Mouse (Mus musculus) heart, postnatal 36 days (tissue): ENCODE data around the gene Tubd1. TPM values are rescaled to one million over a fixed set of nuclear protein-coding genes. Genes with fewer than 3 reads are reported as not detected.

Experiments used
- DNase-seq, 2 experiments: peaks; one replicate each; pipeline ENCODE4 v3.0.0; 2021 to 2022
- intact Hi-C: fragments of 180-260 bp; cut with DNase I; formaldehyde crosslinking; loops from one replicate; pipeline ENCODE4 v1.15.1; 2025
- total RNA-seq, 2 experiments: library from RNA; stranded (reverse); gene quantifications; 2 replicates each; pipeline ENCODE4 v1.2.3; 2021

The Tubd1 gene
- total RNA-seq, 2 experiments from 2014 or later, result 6.2 to 6.7 TPM

DNA sequence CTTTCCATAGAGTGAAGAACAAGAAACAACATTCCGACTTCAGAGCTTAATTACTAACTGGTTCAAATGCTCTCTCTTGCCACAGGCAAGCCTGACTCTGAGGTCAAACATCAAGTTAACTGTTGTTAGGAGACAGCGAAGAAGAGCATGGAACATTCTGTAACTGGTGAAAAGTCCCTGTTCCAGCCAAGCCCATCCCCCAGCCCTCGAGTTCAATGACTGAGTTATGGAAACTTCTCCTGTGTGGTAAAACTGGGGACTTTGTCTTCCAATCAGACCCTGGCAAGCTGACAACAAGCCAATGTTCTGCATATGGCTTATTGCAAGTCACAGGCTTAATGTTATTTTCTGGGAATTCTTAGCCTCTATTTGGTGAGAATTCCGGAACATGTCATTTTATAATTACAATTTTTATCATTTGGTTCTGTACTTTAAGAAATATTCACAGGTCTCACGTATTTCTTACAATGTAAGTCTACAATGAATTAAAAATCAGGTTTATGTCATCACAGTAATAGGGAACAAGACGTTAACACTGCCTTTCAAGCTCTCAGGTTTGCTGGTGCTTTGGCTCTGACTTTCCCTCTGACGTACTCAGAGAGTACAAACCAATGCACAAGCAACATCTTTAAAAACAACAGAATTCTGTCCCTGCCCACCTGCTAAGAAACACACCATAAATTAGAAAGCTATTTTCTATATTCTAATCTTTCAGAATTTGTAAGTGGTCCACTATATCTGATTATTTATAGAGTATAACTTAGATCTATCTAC, 51.6 kb downstream of the Tubd1 start:
- DNase-seq, result no peak
- intact Hi-C loops, result no loop called here

- DNase-seq, result no peak
- intact Hi-C loops, result no loop called here
These were observed 52.2 kb downstream of the Tubd1 start for GRCm38 (mm10) chr11:86596976-86597375.

GRCm38 (mm10) chr11:86598154-86598553, 53.4 kb downstream of the Tubd1 start:
- DNase-seq, result no peak
- intact Hi-C loops, result no loop called here

DNA sequence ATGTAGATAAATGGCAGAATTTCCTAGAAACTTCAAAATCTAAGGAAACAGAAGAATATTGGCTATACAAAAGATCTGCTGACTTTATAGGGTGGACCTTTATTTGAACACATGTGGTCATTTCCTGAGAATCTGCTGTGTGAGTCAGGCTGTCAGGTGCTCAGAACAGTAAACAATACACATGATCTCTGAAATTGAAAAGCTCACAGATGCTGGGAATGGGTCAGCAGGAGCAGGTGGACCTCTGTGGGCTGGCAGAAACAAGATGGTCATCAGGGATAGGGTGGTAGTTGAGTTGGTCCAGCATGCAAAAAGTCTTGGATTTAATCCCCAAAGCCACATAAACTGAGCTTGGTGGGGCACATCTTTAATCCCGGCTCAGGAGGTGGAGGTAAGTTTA, 53.8 kb downstream of the Tubd1 start:
- intact Hi-C loops, result no loop called here
- no peak for DNase-seq

GRCm38 (mm10) chr11:86599378-86600208, 54.8 kb downstream of the Tubd1 start:
- no peak for DNase-seq
- intact Hi-C loops, result no loop called here

DNA sequence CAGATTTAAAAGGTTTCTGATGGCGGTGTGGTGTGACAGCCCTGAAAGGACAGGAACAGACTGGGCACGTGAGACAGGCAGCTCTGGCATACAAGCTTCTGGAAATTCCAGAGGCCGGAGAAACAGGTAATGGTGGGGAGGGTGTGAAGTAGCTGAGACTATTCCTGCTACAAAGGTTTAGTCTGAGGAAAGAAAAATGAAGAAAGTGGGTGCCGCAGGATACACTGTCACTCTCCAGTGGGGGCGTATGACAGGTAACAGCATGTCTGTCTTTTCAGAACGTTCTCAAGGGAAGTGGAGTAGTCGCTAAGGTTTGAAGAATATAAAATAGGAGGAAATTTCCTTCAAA, 55.4 kb downstream of the Tubd1 start:
- no peak for DNase-seq
- intact Hi-C loops, result no loop called here

- intact Hi-C loops, result no loop called here
- DNase-seq, result no peak
These were observed 57.3 kb downstream of the Tubd1 start for GRCm38 (mm10) chr11:86602116-86602515.

DNA sequence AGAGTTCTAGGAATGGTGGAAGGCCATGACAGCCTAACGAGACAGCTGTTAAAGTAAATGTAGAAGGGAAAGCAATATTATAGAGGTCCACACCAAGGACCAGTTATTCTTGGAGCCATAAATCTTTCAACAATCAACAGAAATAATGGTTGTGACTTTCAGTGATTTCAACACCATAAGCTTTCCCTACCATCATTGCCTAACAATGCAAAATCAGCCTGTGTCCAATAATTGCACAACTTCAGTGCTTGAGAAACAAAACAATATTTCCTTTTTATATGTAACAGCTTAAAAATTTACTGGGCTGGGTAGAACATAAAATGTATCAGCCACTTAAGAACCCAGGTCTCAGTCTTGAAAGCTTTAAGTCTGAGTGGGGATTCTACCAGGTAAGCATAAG, 58.9 kb downstream of the Tubd1 start:
- intact Hi-C loops, result no loop called here
- no peak for DNase-seq

GRCm38 (mm10) chr11:86604289-86604688, 59.5 kb downstream of the Tubd1 start:
- no peak for DNase-seq

GRCm38 (mm10) chr11:86604732-86605520, 60.1 kb downstream of the Tubd1 start:
- intact Hi-C loops, result no loop called here
- no peak for DNase-seq

More at GRCm38 (mm10) chr11:86604289-86604688, 59.5 kb downstream of the Tubd1 start:
- intact Hi-C loops, result no loop called here

DNA sequence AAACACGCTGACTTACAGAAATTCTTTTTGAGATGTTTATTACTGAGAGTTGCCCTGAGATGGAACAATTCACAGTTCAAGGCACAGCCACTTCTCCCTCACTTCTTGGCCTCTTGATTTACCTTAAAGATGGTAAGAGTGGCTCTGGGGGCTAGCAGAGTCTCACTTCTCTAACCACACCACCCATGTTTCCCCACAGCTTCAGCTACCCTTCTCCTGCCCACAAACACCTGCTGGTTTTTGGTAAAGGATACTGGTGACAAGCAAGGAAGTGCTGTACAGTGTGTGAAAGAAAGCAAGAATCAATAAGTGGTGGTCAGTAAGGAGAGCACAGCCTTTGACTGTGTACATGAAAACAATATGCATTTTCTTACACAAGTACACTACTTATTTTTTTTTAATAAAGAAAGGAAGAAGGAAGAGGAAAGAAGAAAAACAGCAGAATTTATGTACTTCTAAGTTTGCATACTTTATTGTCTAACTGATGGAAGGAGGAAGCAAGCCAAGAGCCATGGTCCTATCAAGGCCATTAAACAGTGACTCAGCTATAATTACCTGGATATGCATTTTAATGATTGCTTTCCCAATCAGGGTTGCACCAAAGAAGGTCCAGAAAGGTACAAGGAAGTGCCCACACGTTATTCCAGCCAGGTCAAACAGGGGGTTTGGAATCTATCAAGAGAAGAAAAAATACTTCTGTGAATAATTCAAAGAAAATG, 62.0 kb downstream of the Tubd1 start:
- no peak for DNase-seq
- intact Hi-C loops, result no loop called here

GRCm38 (mm10) chr11:86607808-86608350, 63.1 kb downstream of the Tubd1 start:
- intact Hi-C loops, result no loop called here
- DNase-seq, result no peak

DNA sequence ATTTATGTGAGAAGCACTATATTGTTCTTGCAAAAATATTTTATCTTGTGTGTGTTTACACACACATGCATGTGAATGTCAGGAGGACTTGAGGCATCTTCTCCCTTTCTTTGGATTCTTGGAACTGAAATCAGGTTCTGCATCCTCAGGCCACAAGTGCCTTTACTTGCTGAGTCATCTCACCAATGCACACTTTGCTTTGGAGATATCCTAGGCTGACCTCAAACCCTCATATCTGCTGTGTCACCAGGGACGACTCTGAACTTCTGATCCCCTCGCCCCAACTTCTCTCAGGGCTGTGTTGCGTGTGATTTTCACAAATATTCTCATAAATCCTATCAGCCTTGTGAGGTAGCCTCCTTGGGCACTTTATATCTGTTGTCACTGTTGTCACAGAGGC, 65.4 kb downstream of the Tubd1 start:
- DNase-seq, result no peak
- intact Hi-C loops, result no loop called here

DNA sequence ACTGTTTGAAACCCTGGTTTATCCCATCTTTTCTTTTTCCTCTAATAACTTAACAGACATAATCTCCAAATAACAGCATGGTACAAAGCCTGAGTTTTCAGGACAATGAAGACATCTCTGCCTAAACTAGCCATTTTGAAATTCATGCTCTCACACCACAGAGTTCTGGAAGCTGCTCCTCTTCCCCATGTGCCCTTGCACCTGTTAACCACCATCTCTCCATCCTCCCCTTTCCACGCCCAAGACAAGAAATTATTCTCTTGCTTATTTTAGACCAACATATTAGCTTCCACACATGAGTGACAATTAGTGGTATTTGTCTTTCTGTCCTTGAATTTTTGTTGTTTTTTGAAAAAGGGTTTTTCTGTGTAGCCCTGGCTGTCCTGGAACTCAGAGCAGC, 67.2 kb downstream of the Tubd1 start:
- no peak for DNase-seq
- intact Hi-C loops, result no loop called here

DNA sequence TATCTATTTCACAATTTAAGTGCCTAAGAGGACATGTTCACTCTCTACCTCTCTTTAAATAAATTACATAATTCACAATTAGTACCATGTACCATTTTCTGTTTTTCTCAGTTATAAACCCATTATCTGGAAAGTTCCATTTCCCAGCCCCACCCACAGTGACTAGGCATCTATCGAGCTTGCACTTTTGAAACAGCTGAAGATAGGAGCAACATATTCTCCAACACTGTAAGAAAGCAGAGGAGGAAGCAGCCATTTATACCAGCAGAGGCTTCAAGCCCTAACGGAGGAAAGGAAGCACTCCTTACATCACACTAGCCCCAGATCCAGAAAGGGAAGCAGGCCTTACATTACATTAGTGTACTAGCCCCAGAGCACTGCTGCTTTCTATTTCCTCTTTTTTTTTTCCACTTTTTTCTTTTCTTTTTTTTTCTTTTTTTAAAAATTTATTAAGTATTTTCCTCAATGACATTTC, 69.3 kb downstream of the Tubd1 start:
- DNase-seq, result peak in 1 of 2 experiments; percentile 44
- intact Hi-C loops, result no loop called here

- intact Hi-C loops, result no loop called here
- DNase-seq, result no peak
These were observed 69.8 kb downstream of the Tubd1 start for GRCm38 (mm10) chr11:86614607-86615006.
